Mouse (Mus musculus) monocyte, adult 5-6 weeks (primary cell): Measurements from ENCODE around the gene Maco1. TPM values are rescaled to one million over a fixed set of nuclear protein-coding genes. Genes with fewer than 3 reads are reported as not detected.

Experiments used
- ATAC-seq: fragments of 153-309, 156-312 bp; replicated peaks from 2 replicates; pipeline ENCODE4 v1.8.0; 2017; ENCODE audit warnings: mild to moderate bottlenecking; ENCODE audit not compliant: low TSS enrichment, insufficient number of reproducible peaks, severe bottlenecking, poor library complexity, low FRiP score
- total RNA-seq: library from RNA; stranded (forward); fragments of 200-1000, 200-491, 200-594 nt; gene quantifications from 3 replicates; pipeline ENCODE4 v1.2.3, GENCODE M21; 2017

The Maco1 gene
- total RNA-seq = 36.1 to 41.4 TPM (median 38.3 TPM) in 3 replicates

GRCm38 (mm10) chr4:134853259-134853636 is at the start of gene Maco1:
TSS of gene Maco1 (minus strand) at chr4:134853345.
- ATAC-seq = peak; percentile 85

GRCm38 (mm10) chr4:134901126-134901525 is 48.0 kb upstream of the Maco1 start:
- ATAC-seq = no peak

- no peak; the same call in 1 of the 2 replicates for ATAC-seq
Measured at GRCm38 (mm10) chr4:134897256-134897655, 44.1 kb upstream of the Maco1 start.

- no peak for ATAC-seq
Measured at GRCm38 (mm10) chr4:134892096-134892495, 39.0 kb upstream of the Maco1 start.

GRCm38 (mm10) chr4:134884364-134884763 is 31.2 kb upstream of the Maco1 start:
- ATAC-seq = no peak

- ATAC-seq = no peak
Measured at GRCm38 (mm10) chr4:134883808-134884207, 30.7 kb upstream of the Maco1 start.

GRCm38 (mm10) chr4:134883266-134883665 is 30.1 kb upstream of the Maco1 start:
- peak; percentile 61 for ATAC-seq

GRCm38 (mm10) chr4:134880041-134880440 is 26.9 kb upstream of the Maco1 start:
- no peak for ATAC-seq

GRCm38 (mm10) chr4:134879410-134879981 is 26.4 kb upstream of the Maco1 start:
- ATAC-seq = peak; percentile 54; the same call in 1 of the 2 replicates

- ATAC-seq = no peak
Measured at GRCm38 (mm10) chr4:134876171-134876570, 23.0 kb upstream of the Maco1 start.

- no peak for ATAC-seq
Measured at GRCm38 (mm10) chr4:134871950-134872349, 18.8 kb upstream of the Maco1 start.

- ATAC-seq = no peak
Measured at GRCm38 (mm10) chr4:134871477-134871876, 18.3 kb upstream of the Maco1 start.

GRCm38 (mm10) chr4:134869815-134870375 is 16.8 kb upstream of the Maco1 start:
- ATAC-seq = no peak

GRCm38 (mm10) chr4:134869068-134869730 is 16.1 kb upstream of the Maco1 start:
- no peak for ATAC-seq

- ATAC-seq = no peak
Measured at GRCm38 (mm10) chr4:134868490-134868889, 15.3 kb upstream of the Maco1 start.

GRCm38 (mm10) chr4:134868065-134868464 is 14.9 kb upstream of the Maco1 start:
- no peak for ATAC-seq

- no peak for ATAC-seq
Measured at GRCm38 (mm10) chr4:134867661-134868060, 14.5 kb upstream of the Maco1 start.

- ATAC-seq = no peak
Measured at GRCm38 (mm10) chr4:134867213-134867612, 14.1 kb upstream of the Maco1 start.

- no peak for ATAC-seq
Measured at GRCm38 (mm10) chr4:134865789-134866188, 12.6 kb upstream of the Maco1 start.

- no peak for ATAC-seq
Measured at GRCm38 (mm10) chr4:134865340-134865739, 12.2 kb upstream of the Maco1 start.
